Mouse (Mus musculus): ENCODE data around the gene H2-Ob. TPM values are rescaled to one million over a fixed set of nuclear protein-coding genes. Genes with fewer than 3 reads are reported as not detected.
A peak's percentile ranks its signal among the peaks of the same experiment; 100 is the strongest.

H2-Ob gene
- polyA plus RNA-seq, 1 experiment = 334 TPM

GRCm38 (mm10) chr17:34249361-34249760 lies 10.7 kb downstream of the H2-Ob start:
- peaks cover 4% of the 10 kb centered on the region; the same call in 1 of the 2 replicates for H3K4me1 ChIP-seq (ENCODE audit: control insufficient read depth, insufficient read depth, insufficient read length)
- no peak overlapping the region for H3K4me3 ChIP-seq (ENCODE audit: extremely low read depth, insufficient read depth, insufficient read length)
- peaks cover 5% of the 10 kb centered on the region; the same call in 1 of the 2 replicates for H3K36me3 ChIP-seq (ENCODE audit: control insufficient read depth, insufficient read depth, low read length)
- TF ChIP-seq CTCF (IDR thresholded peaks at IDR 0.05; ENCODE audit: extremely low read depth, insufficient read depth, insufficient read length, insufficient replicate concordance) = no peak
- TF ChIP-seq POLR2A (IDR thresholded peaks at IDR 0.05; ENCODE audit: low read depth, low read length) = no peak
- H3K27me3 ChIP-seq (ENCODE audit: control insufficient read depth, insufficient read depth, low read length) = no peaks in the 10 kb centered on the region
- 53% methylated on average over 3 of the region's 3 CpGs for WGBS
- peak overlapping the region; percentile 28; the same call in 1 of the 2 replicates for H3K27ac ChIP-seq (ENCODE audit: insufficient read depth, low read length)
- no peak for DNase-seq (ENCODE audit: low read depth in 1 of 2, low spot score in 2 of 2)

- 14% methylated on average over 4 of the region's 4 CpGs for WGBS
- peak overlapping the region; percentile 28; the same call in 1 of the 2 replicates for H3K27ac ChIP-seq (ENCODE audit: insufficient read depth, low read length)
- TF ChIP-seq CTCF (IDR thresholded peaks at IDR 0.05; ENCODE audit: extremely low read depth, insufficient read depth, insufficient read length, insufficient replicate concordance) (peak; percentile 36; the same call in 1 of the 2 replicates), POLR2A (IDR thresholded peaks at IDR 0.05; ENCODE audit: low read depth, low read length) (no peak)
Measured at GRCm38 (mm10) chr17:34249878-34250277, 11.2 kb downstream of the H2-Ob start.

GRCm38 (mm10) chr17:34251666-34252065 lies 13.0 kb downstream of the H2-Ob start:
- H3K4me1 ChIP-seq (ENCODE audit: control insufficient read depth, insufficient read depth, insufficient read length) = peaks cover 10% of the 10 kb centered on the region
- no peaks in the 10 kb centered on the region for H3K36me3 ChIP-seq (ENCODE audit: control insufficient read depth, insufficient read depth, low read length)
- no peak overlapping the region for H3K4me3 ChIP-seq (ENCODE audit: extremely low read depth, insufficient read depth, insufficient read length)
- no peak overlapping the region for H3K27ac ChIP-seq (ENCODE audit: insufficient read depth, low read length)
- H3K27me3 ChIP-seq (ENCODE audit: control insufficient read depth, insufficient read depth, low read length) = no peaks in the 10 kb centered on the region
- WGBS = 75% methylated on average over 4 of the region's 4 CpGs
- no peak for TF ChIP-seq POLR2A (IDR thresholded peaks at IDR 0.05; ENCODE audit: low read depth, low read length)
- TF ChIP-seq CTCF (IDR thresholded peaks at IDR 0.05; ENCODE audit: extremely low read depth, insufficient read depth, insufficient read length, insufficient replicate concordance) = no peak
- no peak for DNase-seq (ENCODE audit: low read depth in 1 of 2, low spot score in 2 of 2)

More at GRCm38 (mm10) chr17:34249878-34250277, 11.2 kb downstream of the H2-Ob start:
- Histone ChIP-seq H3K4me3 (ENCODE audit: extremely low read depth, insufficient read depth, insufficient read length) (no peak overlapping the region), H3K36me3 (ENCODE audit: control insufficient read depth, insufficient read depth, low read length) (peaks cover 3% of the 10 kb centered on the region; the same call in 1 of the 2 replicates), H3K4me1 (ENCODE audit: control insufficient read depth, insufficient read depth, insufficient read length) (peaks cover 4% of the 10 kb centered on the region; the same call in 1 of the 2 replicates), H3K27me3 (ENCODE audit: control insufficient read depth, insufficient read depth, low read length) (no peaks in the 10 kb centered on the region)
- peak; percentile 58 to 70 for DNase-seq (ENCODE audit: low read depth in 1 of 2, low spot score in 2 of 2)

GRCm38 (mm10) chr17:34256501-34256900 lies 17.8 kb downstream of the H2-Ob start:
- no peak for TF ChIP-seq POLR2A (IDR thresholded peaks at IDR 0.05; ENCODE audit: low read depth, low read length)
- TF ChIP-seq CTCF (IDR thresholded peaks at IDR 0.05; ENCODE audit: extremely low read depth, insufficient read depth, insufficient read length, insufficient replicate concordance) = no peak
- Histone ChIP-seq H3K4me1 (ENCODE audit: control insufficient read depth, insufficient read depth, insufficient read length) (peaks cover 35% of the 10 kb centered on the region), H3K36me3 (ENCODE audit: control insufficient read depth, insufficient read depth, low read length) (no peaks in the 10 kb centered on the region), H3K27ac (ENCODE audit: insufficient read depth, low read length) (peak overlapping the region; percentile 87), H3K27me3 (ENCODE audit: control insufficient read depth, insufficient read depth, low read length) (no peaks in the 10 kb centered on the region), H3K4me3 (ENCODE audit: extremely low read depth, insufficient read depth, insufficient read length) (no peak overlapping the region)
- DNase-seq (ENCODE audit: low read depth in 1 of 2, low spot score in 2 of 2) = no peak
- 82% methylated on average over 5 of the region's 5 CpGs for WGBS

- peak within 1 kb of the TSS; percentile 92 for H3K27ac ChIP-seq (ENCODE audit: insufficient read depth, low read length)
- peak; percentile 95 to 98 for DNase-seq (ENCODE audit: low read depth in 1 of 2, low spot score in 2 of 2)
Measured at GRCm38 (mm10) chr17:34257594-34258375, 19.1 kb downstream of the H2-Ob start, which contains the start of gene H2-Ab1. Gene H2-Ab1 (plus strand): TSS chr17:34257689.

GRCm38 (mm10) chr17:34260551-34260950 lies 21.8 kb downstream of the H2-Ob start:
- DNase-seq (ENCODE audit: low read depth in 1 of 2, low spot score in 2 of 2) = no peak
- Histone ChIP-seq H3K36me3 (ENCODE audit: control insufficient read depth, insufficient read depth, low read length) (peaks cover 13% of the 10 kb centered on the region), H3K27me3 (ENCODE audit: control insufficient read depth, insufficient read depth, low read length) (no peaks in the 10 kb centered on the region), H3K4me3 (ENCODE audit: extremely low read depth, insufficient read depth, insufficient read length) (no peak overlapping the region), H3K4me1 (ENCODE audit: control insufficient read depth, insufficient read depth, insufficient read length) (peaks cover 39% of the 10 kb centered on the region), H3K27ac (ENCODE audit: insufficient read depth, low read length) (peak overlapping the region; percentile 39)
- 59% methylated on average over 5 of the region's 5 CpGs for WGBS
- TF ChIP-seq CTCF (IDR thresholded peaks at IDR 0.05; ENCODE audit: extremely low read depth, insufficient read depth, insufficient read length, insufficient replicate concordance) (no peak), POLR2A (IDR thresholded peaks at IDR 0.05; ENCODE audit: low read depth, low read length) (no peak)

More at GRCm38 (mm10) chr17:34257594-34258375, 19.1 kb downstream of the H2-Ob start, which contains the start of gene H2-Ab1:
- no peaks in the 10 kb centered on the region for H3K27me3 ChIP-seq (ENCODE audit: control insufficient read depth, insufficient read depth, low read length)
- H3K4me3 ChIP-seq (ENCODE audit: extremely low read depth, insufficient read depth, insufficient read length) = no peak within 1 kb of the TSS
- 53% methylated on average over 11 of the region's 11 CpGs for WGBS
- TF ChIP-seq CTCF (IDR thresholded peaks at IDR 0.05; ENCODE audit: extremely low read depth, insufficient read depth, insufficient read length, insufficient replicate concordance) (no peak), POLR2A (IDR thresholded peaks at IDR 0.05; ENCODE audit: low read depth, low read length) (no peak)
- no peaks in the 10 kb centered on the region for H3K36me3 ChIP-seq (ENCODE audit: control insufficient read depth, insufficient read depth, low read length)
- H3K4me1 ChIP-seq (ENCODE audit: control insufficient read depth, insufficient read depth, insufficient read length) = peaks cover 39% of the 10 kb centered on the region
